Mouse (Mus musculus): ENCODE results near the gene Phactr1. TPM values are rescaled to one million over a fixed set of nuclear protein-coding genes. Genes with fewer than 3 reads are reported as not detected.

Gene Phactr1
- polyA plus RNA-seq, 1 experiment from 2014 or later, result 0.61 TPM

DNA sequence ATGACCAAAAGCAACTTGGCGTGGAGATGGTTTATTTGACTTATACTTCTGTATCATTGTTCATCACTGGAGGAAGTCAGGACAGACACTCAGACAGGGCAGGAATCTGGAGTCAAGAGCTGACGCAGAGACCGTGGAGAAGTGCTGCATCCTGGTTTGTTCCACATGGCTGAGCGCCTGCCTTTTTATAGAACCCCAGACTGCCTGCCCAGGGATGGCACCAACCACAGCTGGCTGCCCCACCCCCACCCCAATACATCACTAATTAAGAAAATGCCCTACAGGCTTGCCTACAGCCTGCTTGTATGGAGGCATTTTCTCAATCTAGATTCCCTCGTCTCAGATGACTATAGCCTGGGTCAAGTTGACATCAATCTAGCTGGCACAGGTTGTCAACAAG lies 338.4 kb downstream of the Phactr1 start:
- ATAC-seq (ENCODE audit: low read depth), result no peak

DNA sequence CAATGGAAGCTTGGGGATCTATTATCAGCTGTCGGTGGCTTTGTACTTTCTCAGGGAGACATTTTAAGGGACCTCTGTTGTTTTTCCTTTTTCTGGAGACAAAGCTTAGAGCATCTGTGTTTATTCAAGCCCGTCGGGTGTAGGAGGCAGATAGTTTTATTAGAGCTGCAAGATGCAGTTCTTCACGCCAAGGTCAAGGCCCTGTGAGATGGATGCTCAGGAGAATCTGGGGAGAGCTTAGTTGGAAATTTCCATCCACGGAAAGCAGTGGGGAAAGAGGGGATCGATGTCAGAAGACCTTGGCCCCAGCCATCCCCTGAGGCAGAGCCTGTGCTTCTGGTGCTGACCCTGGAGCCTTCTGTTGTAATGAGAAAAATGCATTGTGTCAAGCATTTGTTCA lies 340.6 kb downstream of the Phactr1 start:
- WGBS (ENCODE audit: insufficient replicate concordance), result 54% methylated on average over 6 of the region's 6 CpGs
- H3K9me3 ChIP-seq (replicated peaks; ENCODE audit: control insufficient read depth, low read length), result no peaks in the 10 kb centered on the region
- H3K27me3 ChIP-seq (ENCODE audit: control insufficient read depth, insufficient read depth, low read depth, low read length), result no peaks in the 10 kb centered on the region
- H3K4me1 ChIP-seq (ENCODE audit: control insufficient read depth, low read depth, low read length), result no peaks in the 10 kb centered on the region
- no peak overlapping the region for H3K9ac ChIP-seq (ENCODE audit: low read depth, low read length)
- no peak for ATAC-seq (ENCODE audit: low read depth)
- no peak overlapping the region for H3K27ac ChIP-seq (ENCODE audit: low read length)
- H3K36me3 ChIP-seq (ENCODE audit: control insufficient read depth, insufficient read depth), result no peaks in the 10 kb centered on the region
- no peak overlapping the region for H3K4me3 ChIP-seq (ENCODE audit: low read depth, low read length)
- H3K4me2 ChIP-seq (ENCODE audit: low read depth, low read length), result no peak overlapping the region

More for the DNA sequence above, 338.4 kb downstream of the Phactr1 start:
- Histone ChIP-seq H3K36me3 (ENCODE audit: control insufficient read depth, insufficient read depth) (no peaks in the 10 kb centered on the region), H3K27me3 (ENCODE audit: control insufficient read depth, insufficient read depth, low read depth, low read length) (no peaks in the 10 kb centered on the region), H3K9ac (ENCODE audit: low read depth, low read length) (no peak overlapping the region), H3K4me3 (ENCODE audit: low read depth, low read length) (no peak overlapping the region), H3K9me3 (replicated peaks; ENCODE audit: control insufficient read depth, low read length) (no peaks in the 10 kb centered on the region), H3K4me2 (ENCODE audit: low read depth, low read length) (no peak overlapping the region), H3K4me1 (ENCODE audit: control insufficient read depth, low read depth, low read length) (no peaks in the 10 kb centered on the region), H3K27ac (ENCODE audit: low read length) (no peak overlapping the region)
- 60% methylated on average over 5 of the region's 5 CpGs for WGBS (ENCODE audit: insufficient replicate concordance)

DNA sequence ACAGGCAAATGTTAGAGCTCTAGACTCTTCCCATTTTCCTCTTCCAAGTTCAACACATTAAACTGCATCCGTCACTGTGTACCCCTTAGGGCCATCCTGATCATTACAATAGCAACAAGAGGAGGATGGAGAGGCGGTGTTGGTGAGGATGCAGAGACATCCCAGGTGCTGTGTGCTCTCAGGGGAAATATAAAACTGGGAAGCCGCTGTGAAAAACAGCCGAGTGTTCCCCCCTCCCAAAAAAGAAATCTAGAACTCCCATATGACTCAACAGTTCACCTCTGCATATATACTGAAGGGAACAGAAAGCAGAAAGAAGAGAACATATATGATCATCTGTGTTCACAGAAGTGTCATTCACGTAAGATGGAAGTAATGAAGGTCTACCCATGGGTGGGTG lies 342.6 kb downstream of the Phactr1 start:
- Histone ChIP-seq H3K9me3 (replicated peaks; ENCODE audit: control insufficient read depth, low read length) (no peaks in the 10 kb centered on the region), H3K9ac (ENCODE audit: low read depth, low read length) (no peak overlapping the region), H3K4me2 (ENCODE audit: low read depth, low read length) (no peak overlapping the region), H3K27me3 (ENCODE audit: control insufficient read depth, insufficient read depth, low read depth, low read length) (no peaks in the 10 kb centered on the region), H3K27ac (ENCODE audit: low read length) (no peak overlapping the region), H3K36me3 (ENCODE audit: control insufficient read depth, insufficient read depth) (no peaks in the 10 kb centered on the region), H3K4me1 (ENCODE audit: control insufficient read depth, low read depth, low read length) (no peaks in the 10 kb centered on the region), H3K4me3 (ENCODE audit: low read depth, low read length) (no peak overlapping the region)
- no peak for ATAC-seq (ENCODE audit: low read depth)
- 62% methylated on average over 5 of the region's 5 CpGs for WGBS (ENCODE audit: insufficient replicate concordance)

GRCm38 (mm10) chr13:43027568-43027967 lies 347.1 kb downstream of the Phactr1 start:
- Histone ChIP-seq H3K36me3 (ENCODE audit: control insufficient read depth, insufficient read depth) (no peaks in the 10 kb centered on the region), H3K9ac (ENCODE audit: low read depth, low read length) (no peak overlapping the region), H3K9me3 (replicated peaks; ENCODE audit: control insufficient read depth, low read length) (no peaks in the 10 kb centered on the region), H3K4me1 (ENCODE audit: control insufficient read depth, low read depth, low read length) (no peaks in the 10 kb centered on the region), H3K27ac (ENCODE audit: low read length) (no peak overlapping the region), H3K4me3 (ENCODE audit: low read depth, low read length) (no peak overlapping the region), H3K4me2 (ENCODE audit: low read depth, low read length) (no peak overlapping the region), H3K27me3 (ENCODE audit: control insufficient read depth, insufficient read depth, low read depth, low read length) (no peaks in the 10 kb centered on the region)
- 75% methylated on average over 1 of the region's 1 CpGs for WGBS (ENCODE audit: insufficient replicate concordance)
- no peak for ATAC-seq (ENCODE audit: low read depth)

GRCm38 (mm10) chr13:43030222-43030621 lies 349.8 kb downstream of the Phactr1 start:
- Histone ChIP-seq H3K9ac (ENCODE audit: low read depth, low read length) (no peak overlapping the region), H3K9me3 (replicated peaks; ENCODE audit: control insufficient read depth, low read length) (no peaks in the 10 kb centered on the region), H3K36me3 (ENCODE audit: control insufficient read depth, insufficient read depth) (no peaks in the 10 kb centered on the region), H3K4me1 (ENCODE audit: control insufficient read depth, low read depth, low read length) (no peaks in the 10 kb centered on the region), H3K4me2 (ENCODE audit: low read depth, low read length) (no peak overlapping the region), H3K4me3 (ENCODE audit: low read depth, low read length) (no peak overlapping the region), H3K27ac (ENCODE audit: low read length) (no peak overlapping the region), H3K27me3 (ENCODE audit: control insufficient read depth, insufficient read depth, low read depth, low read length) (no peaks in the 10 kb centered on the region)
- 65% methylated on average over 2 of the region's 2 CpGs for WGBS (ENCODE audit: insufficient replicate concordance)
- no peak for ATAC-seq (ENCODE audit: low read depth)

GRCm38 (mm10) chr13:43032451-43032850 lies 352.0 kb downstream of the Phactr1 start:
- H3K36me3 ChIP-seq (ENCODE audit: control insufficient read depth, insufficient read depth), result no peaks in the 10 kb centered on the region
- 55% methylated on average over 3 of the region's 3 CpGs for WGBS (ENCODE audit: insufficient replicate concordance)
- no peak overlapping the region for H3K4me3 ChIP-seq (ENCODE audit: low read depth, low read length)
- no peaks in the 10 kb centered on the region for H3K4me1 ChIP-seq (ENCODE audit: control insufficient read depth, low read depth, low read length)
- no peak overlapping the region for H3K4me2 ChIP-seq (ENCODE audit: low read depth, low read length)
- no peaks in the 10 kb centered on the region for H3K27me3 ChIP-seq (ENCODE audit: control insufficient read depth, insufficient read depth, low read depth, low read length)
- no peak overlapping the region for H3K9ac ChIP-seq (ENCODE audit: low read depth, low read length)
- H3K27ac ChIP-seq (ENCODE audit: low read length), result no peak overlapping the region
- no peak for ATAC-seq (ENCODE audit: low read depth)
- H3K9me3 ChIP-seq (replicated peaks; ENCODE audit: control insufficient read depth, low read length), result no peaks in the 10 kb centered on the region

- Histone ChIP-seq H3K9ac (ENCODE audit: low read depth, low read length) (no peak overlapping the region), H3K27ac (ENCODE audit: low read length) (no peak overlapping the region), H3K4me3 (ENCODE audit: low read depth, low read length) (no peak overlapping the region), H3K4me2 (ENCODE audit: low read depth, low read length) (no peak overlapping the region), H3K4me1 (ENCODE audit: control insufficient read depth, low read depth, low read length) (no peaks in the 10 kb centered on the region), H3K36me3 (ENCODE audit: control insufficient read depth, insufficient read depth) (no peaks in the 10 kb centered on the region), H3K27me3 (ENCODE audit: control insufficient read depth, insufficient read depth, low read depth, low read length) (no peaks in the 10 kb centered on the region), H3K9me3 (replicated peaks; ENCODE audit: control insufficient read depth, low read length) (no peaks in the 10 kb centered on the region)
- ATAC-seq (ENCODE audit: low read depth), result no peak
- 45% methylated on average over 6 of the region's 6 CpGs for WGBS (ENCODE audit: insufficient replicate concordance)
Measured at GRCm38 (mm10) chr13:43036510-43036909, 356.1 kb downstream of the Phactr1 start.

DNA sequence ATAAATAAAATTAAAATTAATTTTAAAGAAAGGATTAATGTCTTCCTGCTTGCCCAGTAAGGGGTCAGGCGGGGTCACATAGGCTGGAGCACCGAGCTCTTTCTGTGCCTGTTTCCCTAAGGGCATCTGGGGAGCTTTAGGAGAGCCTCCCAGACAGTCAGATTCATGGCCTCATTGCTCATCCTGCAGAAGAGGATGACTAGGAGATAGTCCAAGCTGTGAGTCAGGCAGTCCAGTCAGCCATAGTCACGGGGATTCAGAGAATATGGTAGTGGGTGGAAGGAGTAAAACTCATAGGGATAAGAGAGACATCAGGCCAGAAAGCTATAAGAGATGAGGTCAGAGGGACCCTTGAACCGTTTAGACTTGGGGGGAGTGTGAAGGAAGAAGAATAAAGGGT lies 362.3 kb downstream of the Phactr1 start:
- Histone ChIP-seq H3K9ac (ENCODE audit: low read depth, low read length) (no peak overlapping the region), H3K4me3 (ENCODE audit: low read depth, low read length) (no peak overlapping the region), H3K27ac (ENCODE audit: low read length) (no peak overlapping the region), H3K9me3 (replicated peaks; ENCODE audit: control insufficient read depth, low read length) (no peaks in the 10 kb centered on the region), H3K36me3 (ENCODE audit: control insufficient read depth, insufficient read depth) (no peaks in the 10 kb centered on the region), H3K27me3 (ENCODE audit: control insufficient read depth, insufficient read depth, low read depth, low read length) (no peaks in the 10 kb centered on the region), H3K4me2 (ENCODE audit: low read depth, low read length) (no peak overlapping the region), H3K4me1 (ENCODE audit: control insufficient read depth, low read depth, low read length) (no peaks in the 10 kb centered on the region)
- WGBS (ENCODE audit: insufficient replicate concordance), result 53% methylated on average over 4 of the region's 4 CpGs
- ATAC-seq (ENCODE audit: low read depth), result no peak

GRCm38 (mm10) chr13:43048553-43048952 lies 368.1 kb downstream of the Phactr1 start:
- no peak overlapping the region for H3K4me2 ChIP-seq (ENCODE audit: low read depth, low read length)
- no peaks in the 10 kb centered on the region for H3K27me3 ChIP-seq (ENCODE audit: control insufficient read depth, insufficient read depth, low read depth, low read length)
- 44% methylated on average over 3 of the region's 3 CpGs for WGBS (ENCODE audit: insufficient replicate concordance)
- H3K36me3 ChIP-seq (ENCODE audit: control insufficient read depth, insufficient read depth), result no peaks in the 10 kb centered on the region
- no peak overlapping the region for H3K9ac ChIP-seq (ENCODE audit: low read depth, low read length)
- H3K27ac ChIP-seq (ENCODE audit: low read length), result no peak overlapping the region
- H3K4me1 ChIP-seq (ENCODE audit: control insufficient read depth, low read depth, low read length), result no peaks in the 10 kb centered on the region
- no peak overlapping the region for H3K4me3 ChIP-seq (ENCODE audit: low read depth, low read length)
- ATAC-seq (ENCODE audit: low read depth), result no peak
- H3K9me3 ChIP-seq (replicated peaks; ENCODE audit: control insufficient read depth, low read length), result no peaks in the 10 kb centered on the region

DNA sequence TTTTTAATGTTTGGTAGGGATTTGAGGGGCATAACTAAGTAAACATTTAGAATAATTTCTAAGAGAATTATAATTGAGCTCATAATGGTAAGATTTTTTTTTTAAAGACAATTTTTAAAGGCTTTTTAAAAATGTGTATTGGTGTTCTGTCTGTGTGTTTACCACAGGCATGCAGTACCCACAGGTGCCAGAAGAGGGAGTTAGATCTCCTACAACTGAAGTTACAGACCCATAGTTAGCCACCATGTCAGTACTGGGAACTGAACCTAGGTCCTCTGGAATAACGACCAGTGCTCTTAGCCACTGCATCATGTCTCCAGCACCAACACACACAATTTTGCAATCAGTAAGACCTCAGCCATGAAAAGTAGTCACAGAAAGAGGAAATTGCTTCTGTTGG lies 372.8 kb downstream of the Phactr1 start:
- no peak overlapping the region for H3K4me2 ChIP-seq (ENCODE audit: low read depth, low read length)
- 69% methylated on average over 1 of the region's 1 CpGs for WGBS (ENCODE audit: insufficient replicate concordance)
- no peaks in the 10 kb centered on the region for H3K36me3 ChIP-seq (ENCODE audit: control insufficient read depth, insufficient read depth)
- no peaks in the 10 kb centered on the region for H3K4me1 ChIP-seq (ENCODE audit: control insufficient read depth, low read depth, low read length)
- no peak overlapping the region for H3K4me3 ChIP-seq (ENCODE audit: low read depth, low read length)
- H3K27ac ChIP-seq (ENCODE audit: low read length), result no peak overlapping the region
- H3K27me3 ChIP-seq (ENCODE audit: control insufficient read depth, insufficient read depth, low read depth, low read length), result no peaks in the 10 kb centered on the region
- ATAC-seq (ENCODE audit: low read depth), result no peak
- no peaks in the 10 kb centered on the region for H3K9me3 ChIP-seq (replicated peaks; ENCODE audit: control insufficient read depth, low read length)
- H3K9ac ChIP-seq (ENCODE audit: low read depth, low read length), result no peak overlapping the region
